Mouse (Mus musculus) brain, embryonic 14.5 days (tissue): ENCODE data around the gene Gm266.

Source experiments
- CTCF ChIP-seq: fragments of 200-500 bp; IDR thresholded peaks from 2 replicates; pipeline ENCODE4 v1.5.1; 2012; ENCODE audit warnings: inconsistent platforms, mild to moderate bottlenecking, moderate library complexity, borderline replicate concordance; ENCODE audit not compliant: insufficient read depth, insufficient read length; ENCODE audit errors: extremely low read depth
- POLR2A ChIP-seq: fragments of 200-500 bp; IDR thresholded peaks from 2 replicates; pipeline ENCODE4 v1.6.1; 2012; ENCODE audit warnings: mild to moderate bottlenecking, inconsistent platforms, borderline replicate concordance; ENCODE audit not compliant: poor library complexity, insufficient read depth, insufficient read length, severe bottlenecking; ENCODE audit errors: extremely low read depth

- TF ChIP-seq CTCF (no peak), POLR2A (no peak)
Measured at GRCm38 (mm10) chr12:111485046-111485651, 474 bp downstream of the Gm266 start.
